Mouse (Mus musculus): ENCODE measurements around the gene Stxbp4. TPM values are rescaled to one million over a fixed set of nuclear protein-coding genes. Genes with fewer than 3 reads are reported as not detected.

Gene Stxbp4
- polyA plus RNA-seq, 1 experiment from 2014 or later, result 22.6 TPM

- Histone ChIP-seq H3K9ac (no peak overlapping the region), H3K36me3 (peaks cover 25% of the 10 kb centered on the region; the same call in 1 of the 2 replicates), H3K4me3 (no peak overlapping the region), H3K27me3 (no peaks in the 10 kb centered on the region), H3K9me3 (no peaks in the 10 kb centered on the region), H3K4me2 (no peak overlapping the region), H3K27ac (no peak overlapping the region), H3K4me1 (no peaks in the 10 kb centered on the region)
- no peak for ATAC-seq (ENCODE audit: borderline replicate concordance, extremely low read depth, low FRiP score, low TSS enrichment)
- 92% methylated on average over 1 of the region's 1 CpGs for WGBS
Measured at GRCm38 (mm10) chr11:90595826-90596225, 42.1 kb downstream of the Stxbp4 start.

GRCm38 (mm10) chr11:90590996-90591395, 46.9 kb downstream of the Stxbp4 start:
- H3K36me3 ChIP-seq, result peaks cover 14% of the 10 kb centered on the region; the same call in 1 of the 2 replicates
- WGBS, result 93% methylated on average over 1 of the region's 1 CpGs

GRCm38 (mm10) chr11:90586203-90586602, 51.7 kb downstream of the Stxbp4 start:
- Histone ChIP-seq H3K9me3 (no peaks in the 10 kb centered on the region), H3K4me2 (no peak overlapping the region), H3K9ac (no peak overlapping the region), H3K4me1 (no peaks in the 10 kb centered on the region), H3K27ac (no peak overlapping the region), H3K36me3 (peaks cover 16% of the 10 kb centered on the region), H3K27me3 (no peaks in the 10 kb centered on the region), H3K4me3 (no peak overlapping the region)
- WGBS, result 73% methylated on average over 8 of the region's 8 CpGs
- ATAC-seq (ENCODE audit: borderline replicate concordance, extremely low read depth, low FRiP score, low TSS enrichment), result peak; percentile 52; the same call in 1 of the 2 replicates

More at GRCm38 (mm10) chr11:90590996-90591395, 46.9 kb downstream of the Stxbp4 start:
- no peak overlapping the region for H3K4me3 ChIP-seq
- H3K9me3 ChIP-seq, result no peaks in the 10 kb centered on the region
- ATAC-seq (ENCODE audit: borderline replicate concordance, extremely low read depth, low FRiP score, low TSS enrichment), result no peak
- no peak overlapping the region for H3K27ac ChIP-seq
- H3K4me1 ChIP-seq, result no peaks in the 10 kb centered on the region
- H3K4me2 ChIP-seq, result no peak overlapping the region
- H3K9ac ChIP-seq, result no peak overlapping the region
- H3K27me3 ChIP-seq, result no peaks in the 10 kb centered on the region

GRCm38 (mm10) chr11:90585754-90586153, 52.1 kb downstream of the Stxbp4 start:
- no peak overlapping the region for H3K4me2 ChIP-seq
- 74% methylated on average over 2 of the region's 2 CpGs for WGBS
- H3K9ac ChIP-seq, result no peak overlapping the region
- H3K4me3 ChIP-seq, result no peak overlapping the region
- H3K27me3 ChIP-seq, result no peaks in the 10 kb centered on the region
- no peaks in the 10 kb centered on the region for H3K9me3 ChIP-seq
- no peak overlapping the region for H3K27ac ChIP-seq
- no peaks in the 10 kb centered on the region for H3K4me1 ChIP-seq
- H3K36me3 ChIP-seq, result peaks cover 13% of the 10 kb centered on the region
- no peak for ATAC-seq (ENCODE audit: borderline replicate concordance, extremely low read depth, low FRiP score, low TSS enrichment)

- Histone ChIP-seq H3K36me3 (peaks cover 8% of the 10 kb centered on the region; the same call in 1 of the 2 replicates), H3K27ac (peak overlapping the region; percentile 45; the same call in 1 of the 2 replicates), H3K9me3 (no peaks in the 10 kb centered on the region), H3K4me3 (no peak overlapping the region), H3K4me1 (peaks cover 17% of the 10 kb centered on the region; the same call in 1 of the 2 replicates), H3K4me2 (no peak overlapping the region), H3K27me3 (no peaks in the 10 kb centered on the region), H3K9ac (no peak overlapping the region)
- 52% methylated on average over 7 of the region's 7 CpGs for WGBS
- ATAC-seq (ENCODE audit: borderline replicate concordance, extremely low read depth, low FRiP score, low TSS enrichment), result peak; percentile 96
Measured at GRCm38 (mm10) chr11:90577057-90577780, 60.7 kb downstream of the Stxbp4 start.

GRCm38 (mm10) chr11:90576282-90576972, 61.5 kb downstream of the Stxbp4 start:
- H3K4me1 ChIP-seq, result peaks cover 17% of the 10 kb centered on the region; the same call in 1 of the 2 replicates
- H3K9me3 ChIP-seq, result no peaks in the 10 kb centered on the region
- peaks cover 8% of the 10 kb centered on the region; the same call in 1 of the 2 replicates for H3K36me3 ChIP-seq
- WGBS, result 68% methylated on average over 8 of the region's 8 CpGs
- no peak overlapping the region for H3K4me3 ChIP-seq
- H3K9ac ChIP-seq, result no peak overlapping the region
- H3K27ac ChIP-seq, result no peak overlapping the region
- no peaks in the 10 kb centered on the region for H3K27me3 ChIP-seq
- no peak for ATAC-seq (ENCODE audit: borderline replicate concordance, extremely low read depth, low FRiP score, low TSS enrichment)
- no peak overlapping the region for H3K4me2 ChIP-seq

- Histone ChIP-seq H3K27ac (no peak overlapping the region), H3K9me3 (no peaks in the 10 kb centered on the region), H3K4me2 (no peak overlapping the region), H3K9ac (no peak overlapping the region), H3K36me3 (peaks cover 8% of the 10 kb centered on the region; the same call in 1 of the 2 replicates), H3K4me3 (no peak overlapping the region), H3K27me3 (no peaks in the 10 kb centered on the region), H3K4me1 (peaks cover 17% of the 10 kb centered on the region; the same call in 1 of the 2 replicates)
- WGBS, result 82% methylated on average over 7 of the region's 7 CpGs
- no peak for ATAC-seq (ENCODE audit: borderline replicate concordance, extremely low read depth, low FRiP score, low TSS enrichment)
Measured at GRCm38 (mm10) chr11:90575491-90576048, 62.3 kb downstream of the Stxbp4 start.

GRCm38 (mm10) chr11:90570646-90571259, 67.1 kb downstream of the Stxbp4 start:
- Histone ChIP-seq H3K4me2 (no peak overlapping the region), H3K9me3 (no peaks in the 10 kb centered on the region), H3K4me3 (no peak overlapping the region), H3K27ac (no peak overlapping the region), H3K27me3 (no peaks in the 10 kb centered on the region), H3K9ac (no peak overlapping the region), H3K36me3 (peaks cover 8% of the 10 kb centered on the region; the same call in 1 of the 2 replicates), H3K4me1 (no peaks in the 10 kb centered on the region)
- 82% methylated on average over 2 of the region's 2 CpGs for whole genome bisulfite sequencing
- no peak for ATAC-seq (ENCODE audit: borderline replicate concordance, extremely low read depth, low FRiP score, low TSS enrichment)

GRCm38 (mm10) chr11:90558359-90559047, 79.4 kb downstream of the Stxbp4 start:
- Histone ChIP-seq H3K4me3 (no peak overlapping the region), H3K4me1 (peaks cover 5% of the 10 kb centered on the region; the same call in 1 of the 2 replicates), H3K9ac (no peak overlapping the region), H3K4me2 (no peak overlapping the region), H3K36me3 (no peaks in the 10 kb centered on the region; the same call in 1 of the 2 replicates), H3K27ac (no peak overlapping the region), H3K27me3 (no peaks in the 10 kb centered on the region), H3K9me3 (no peaks in the 10 kb centered on the region)
- WGBS, result 37% methylated on average over 9 of the region's 9 CpGs
- no peak for ATAC-seq (ENCODE audit: borderline replicate concordance, extremely low read depth, low FRiP score, low TSS enrichment)

- Histone ChIP-seq H3K9me3 (no peaks in the 10 kb centered on the region), H3K4me2 (no peak overlapping the region), H3K27ac (no peak overlapping the region), H3K4me1 (peaks cover 5% of the 10 kb centered on the region; the same call in 1 of the 2 replicates), H3K9ac (no peak overlapping the region), H3K4me3 (no peak overlapping the region), H3K36me3 (no peaks in the 10 kb centered on the region; the same call in 1 of the 2 replicates), H3K27me3 (no peaks in the 10 kb centered on the region)
- 70% methylated on average over 4 of the region's 4 CpGs for WGBS
- no peak for ATAC-seq (ENCODE audit: borderline replicate concordance, extremely low read depth, low FRiP score, low TSS enrichment)
Measured at GRCm38 (mm10) chr11:90556517-90556916, 81.4 kb downstream of the Stxbp4 start.

GRCm38 (mm10) chr11:90553963-90554362, 83.9 kb downstream of the Stxbp4 start:
- H3K4me2 ChIP-seq, result no peak overlapping the region
- ATAC-seq (ENCODE audit: borderline replicate concordance, extremely low read depth, low FRiP score, low TSS enrichment), result no peak
- H3K9me3 ChIP-seq, result no peaks in the 10 kb centered on the region
- no peak overlapping the region for H3K4me3 ChIP-seq
- H3K27ac ChIP-seq, result no peak overlapping the region
- no peak overlapping the region for H3K9ac ChIP-seq
- no peaks in the 10 kb centered on the region for H3K36me3 ChIP-seq
- WGBS, result 50% methylated on average over 5 of the region's 5 CpGs
- no peaks in the 10 kb centered on the region for H3K27me3 ChIP-seq
- H3K4me1 ChIP-seq, result peaks cover 5% of the 10 kb centered on the region; the same call in 1 of the 2 replicates

Measured in lung, embryonic 15.5 days (tissue).